ENCODE assay signal across 8 mouse cellular contexts in the genomic region with DNA sequence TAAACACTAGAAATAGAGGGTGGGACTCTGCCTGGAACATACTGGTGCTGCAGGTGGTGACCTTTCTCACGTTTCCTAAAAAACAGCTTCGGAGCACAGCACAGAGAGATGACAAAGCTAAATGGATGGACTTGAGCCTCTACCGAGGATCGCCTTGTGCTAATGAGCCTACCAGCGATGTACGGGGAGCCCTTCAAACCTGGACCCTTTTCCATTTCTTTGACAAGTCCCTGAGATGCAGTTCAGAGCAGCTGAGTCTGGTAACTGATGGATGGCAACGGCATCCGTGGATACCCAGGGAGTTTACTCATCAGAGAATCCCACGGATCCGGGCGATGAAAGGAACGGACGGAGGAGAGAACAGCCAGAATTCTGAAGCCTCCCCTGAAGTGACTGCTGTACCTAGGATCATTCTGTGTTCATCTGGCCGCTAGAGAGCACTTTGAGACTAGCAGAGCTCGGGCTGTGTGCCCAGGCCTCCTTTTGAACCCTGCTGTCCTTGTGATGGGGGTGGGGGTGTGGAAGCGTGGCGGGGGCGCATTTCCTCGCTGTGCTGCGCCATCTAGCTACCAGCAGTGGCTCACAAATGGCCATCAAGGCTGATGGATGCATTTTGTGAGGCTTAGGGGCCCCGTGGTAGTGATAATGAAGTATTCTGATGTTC. TPM values are rescaled to one million over a fixed set of nuclear protein-coding genes. Genes with fewer than 3 reads are reported as not detected.
DNase-seq lines count a peak whose midpoint lies in the region; ATAC-seq lines count a peak whose summit lies in the region.

No protein-coding gene starts in this region.

- 10% methylated on average over 21 of the region's 21 CpGs for WGBS in heart, embryonic 11.5 days (ENCODE audit: insufficient replicate concordance)
- WGBS in kidney, embryonic 14.5 days, result 10% methylated on average over 21 of the region's 21 CpGs
- 10% methylated on average over 21 of the region's 21 CpGs for WGBS in limb, embryonic 11.5 days
- WGBS in midbrain, embryonic 16.5 days, result 7% methylated on average over 21 of the region's 21 CpGs

- no peaks in the 10 kb centered on the region for H3K9me3 ChIP-seq in heart, embryonic 11.5 days (replicated peaks; ENCODE audit: control insufficient read depth, low read length)
- no peaks in the 10 kb centered on the region for H3K9me3 ChIP-seq in kidney, embryonic 14.5 days (ENCODE audit: control insufficient read depth, low read length)
- H3K9me3 ChIP-seq in limb, embryonic 11.5 days (ENCODE audit: control insufficient read depth, low read length), result no peaks in the 10 kb centered on the region
- no peaks in the 10 kb centered on the region for H3K9me3 ChIP-seq in midbrain, embryonic 16.5 days (replicated peaks; ENCODE audit: control insufficient read depth, low read length, poor library complexity, severe bottlenecking)

- DNase-seq in urinary bladder, postnatal 25 days (ENCODE audit: low spot score), result peak; percentile 18
- DNase-seq in urinary bladder, adult 2 months (ENCODE audit: low spot score), result no peak
- peak; percentile 34 for DNase-seq in fibroblast of lung, adult 2 months (ENCODE audit: low read depth)
- DNase-seq in limb, embryonic 11.5 days (ENCODE audit: low spot score), result peak; percentile 73
- peak; percentile 85 for DNase-seq in telencephalon, adult 2 months (ENCODE audit: low read depth, low spot score)

- peak overlapping the region; percentile 11; the same call in 1 of the 2 replicates for H3K4me3 ChIP-seq in heart, embryonic 11.5 days (ENCODE audit: low read depth, low read length)
- peak overlapping the region; percentile 22; the same call in 1 of the 2 replicates for H3K4me3 ChIP-seq in kidney, embryonic 14.5 days (ENCODE audit: low read length)
- peak overlapping the region; percentile 5; the same call in 1 of the 2 replicates for H3K4me3 ChIP-seq in limb, embryonic 11.5 days (ENCODE audit: low read depth, low read length)
- H3K4me3 ChIP-seq in midbrain, embryonic 16.5 days (ENCODE audit: low read depth, low read length), result peak overlapping the region; percentile 12

- peak; percentile 49; the same call in 1 of the 2 replicates for ATAC-seq in heart, embryonic 11.5 days (replicated peaks; ENCODE audit: insufficient number of reproducible peaks, low FRiP score, low TSS enrichment)
- peak; percentile 87 for ATAC-seq in kidney, embryonic 14.5 days (ENCODE audit: low FRiP score, low TSS enrichment)
- peak; percentile 77; the same call in 1 of the 2 replicates for ATAC-seq in limb, embryonic 11.5 days (ENCODE audit: insufficient number of reproducible peaks, low FRiP score, low TSS enrichment, low read depth)
- ATAC-seq in midbrain, embryonic 16.5 days, result peak; percentile 97

- no peaks in the 10 kb centered on the region for H3K27me3 ChIP-seq in heart, embryonic 11.5 days (ENCODE audit: control insufficient read depth, insufficient read depth, low read length)
- no peaks in the 10 kb centered on the region for H3K27me3 ChIP-seq in kidney, embryonic 14.5 days (ENCODE audit: control insufficient read depth, insufficient read depth, low read length)
- no peaks in the 10 kb centered on the region for H3K27me3 ChIP-seq in limb, embryonic 11.5 days (ENCODE audit: control insufficient read depth, insufficient read depth, low read length)
- no peaks in the 10 kb centered on the region for H3K27me3 ChIP-seq in midbrain, embryonic 16.5 days (ENCODE audit: control insufficient read depth, insufficient read depth, low read depth, low read length)

- no peak overlapping the region for H3K9ac ChIP-seq in heart, embryonic 11.5 days (ENCODE audit: low read depth, low read length)
- peak overlapping the region; percentile 13; the same call in 1 of the 2 replicates for H3K9ac ChIP-seq in kidney, embryonic 14.5 days (ENCODE audit: low read depth, low read length)
- H3K9ac ChIP-seq in limb, embryonic 11.5 days (ENCODE audit: low read length), result 0 out of 2 replicates have a peak overlapping the region, but pooled peaks have one; percentile 14
- H3K9ac ChIP-seq in midbrain, embryonic 16.5 days (ENCODE audit: low read depth, low read length), result peak overlapping the region; percentile 59

- H3K4me2 ChIP-seq in heart, embryonic 11.5 days, result peak overlapping the region; percentile 57
- peak overlapping the region; percentile 48 for H3K4me2 ChIP-seq in kidney, embryonic 14.5 days (replicated peaks; ENCODE audit: low read depth, low read length)
- H3K4me2 ChIP-seq in limb, embryonic 11.5 days (ENCODE audit: low read depth, severe bottlenecking), result peak overlapping the region; percentile 39
- H3K4me2 ChIP-seq in midbrain, embryonic 16.5 days (ENCODE audit: low read length), result peak overlapping the region; percentile 55

- no peaks in the 10 kb centered on the region for H3K4me1 ChIP-seq in heart, embryonic 11.5 days (ENCODE audit: control insufficient read depth, insufficient read depth, low read length)
- H3K4me1 ChIP-seq in kidney, embryonic 14.5 days (ENCODE audit: control insufficient read depth, insufficient read depth, low read length), result peaks cover 3% of the 10 kb centered on the region; the same call in 1 of the 2 replicates
- peaks cover 9% of the 10 kb centered on the region; the same call in 1 of the 2 replicates for H3K4me1 ChIP-seq in limb, embryonic 11.5 days (ENCODE audit: control insufficient read depth, insufficient read depth, low read length)
- H3K4me1 ChIP-seq in midbrain, embryonic 16.5 days (ENCODE audit: control insufficient read depth, insufficient read depth, low read length), result 0 out of 2 replicates have a peak, but pooled peaks cover 2% of the 10 kb centered on the region

- no peaks in the 10 kb centered on the region for H3K36me3 ChIP-seq in heart, embryonic 11.5 days (ENCODE audit: control insufficient read depth, insufficient read depth, low read length)
- no peaks in the 10 kb centered on the region for H3K36me3 ChIP-seq in kidney, embryonic 14.5 days (ENCODE audit: control insufficient read depth, insufficient read depth, low read length)
- no peaks in the 10 kb centered on the region for H3K36me3 ChIP-seq in limb, embryonic 11.5 days (ENCODE audit: control insufficient read depth, insufficient read depth, low read length)
- H3K36me3 ChIP-seq in midbrain, embryonic 16.5 days (ENCODE audit: control insufficient read depth, insufficient read depth, low read length), result no peaks in the 10 kb centered on the region

- H3K27ac ChIP-seq in heart, embryonic 11.5 days (ENCODE audit: low read depth, low read length), result no peak overlapping the region
- no peak overlapping the region for H3K27ac ChIP-seq in kidney, embryonic 14.5 days (ENCODE audit: low read depth, low read length)
- H3K27ac ChIP-seq in limb, embryonic 11.5 days (replicated peaks; ENCODE audit: low read depth, low read length), result no peak overlapping the region
- peak overlapping the region; percentile 24 for H3K27ac ChIP-seq in midbrain, embryonic 16.5 days (ENCODE audit: low read length)

RNA-seq across cellular contexts. Expression of a gene that starts 1.6 kb away (rescaled TPM):
- polyA plus RNA-seq in urinary bladder, adult 2 months (2012; rRNA removed), result 12.5 and 20.4 TPM in 2 replicates
- polyA plus RNA-seq in heart, embryonic 11.5 days (2014; fragmentation: Nextera tagmentation; extraction: Ambion mirVana), result 43.3 and 47.0 TPM in 2 replicates
- 43.1 and 46.3 TPM in 2 replicates for polyA plus RNA-seq in kidney, embryonic 14.5 days (2014; fragmentation: Nextera tagmentation; extraction: Ambion mirVana)
- 56.1 and 59.3 TPM in 2 replicates for polyA plus RNA-seq in limb, embryonic 11.5 days (2014; fragmentation: Nextera tagmentation; extraction: Ambion mirVana)
- 15.5 and 16.0 TPM in 2 replicates for polyA plus RNA-seq in midbrain, embryonic 16.5 days (2015; fragmentation: Nextera tagmentation; extraction: Ambion mirVana)
